Mouse (Mus musculus) heart, embryonic 13.5 days (tissue): ENCODE results near the gene Mybpc2. TPM values are rescaled to one million over a fixed set of nuclear protein-coding genes. Genes with fewer than 3 reads are reported as not detected.

Source experiments
- ATAC-seq: fragments of 200-750 bp; cut with Nextera tagmentation; 2 replicates; pipeline ENCODE4 v1.8.0; 2017; ENCODE audit warnings: moderate TSS enrichment; ENCODE audit not compliant: insufficient number of reproducible peaks, low FRiP score, low TSS enrichment; ENCODE audit errors: extremely low read depth
- H3K27ac ChIP-seq: fragments of 300-500 bp; sonication (generic); replicated peaks from 2 replicates; pipeline ENCODE4 v1.5.1; 2015; ENCODE audit warnings: moderate library complexity, mild to moderate bottlenecking, inconsistent platforms
- H3K27me3 ChIP-seq: fragments of 300-500 bp; sonication (generic); replicated peaks from 2 replicates; pipeline ENCODE4 v1.6.1; 2015; ENCODE audit warnings: mild to moderate bottlenecking, inconsistent platforms
- H3K36me3 ChIP-seq: fragments of 300-500 bp; sonication (generic); 2 replicates; pipeline ENCODE4 v1.6.1; 2015; ENCODE audit warnings: mild to moderate bottlenecking, inconsistent platforms
- H3K4me1 ChIP-seq: fragments of 300-500 bp; sonication (generic); 2 replicates; pipeline ENCODE4 v1.6.1; 2015; ENCODE audit warnings: inconsistent platforms
- H3K4me2 ChIP-seq: fragments of 300-500 bp; sonication (generic); 2 replicates; pipeline ENCODE4 v1.6.1; 2015; ENCODE audit warnings: inconsistent platforms, mild to moderate bottlenecking, moderate library complexity
- H3K4me3 ChIP-seq: fragments of 300-500 bp; sonication (generic); 2 replicates; pipeline ENCODE4 v1.5.1; 2015; ENCODE audit warnings: moderate library complexity, mild to moderate bottlenecking, inconsistent platforms
- H3K9ac ChIP-seq: fragments of 300-500 bp; sonication (generic); 2 replicates; pipeline ENCODE4 v1.6.1; 2015; ENCODE audit warnings: inconsistent platforms, mild to moderate bottlenecking, moderate library complexity
- H3K9me3 ChIP-seq: fragments of 300-500 bp; sonication (generic); 2 replicates; pipeline ENCODE4 v1.6.1; 2016; ENCODE audit warnings: inconsistent platforms
- WGBS: fragments of 180-500 bp; shearing (Covaris S2); methylation state at CpG from one replicate; pipeline ENCODE4 v1.1.7; 2015; ENCODE audit warnings: mixed read lengths; 5-methylcytosine and 5-hydroxymethylcytosine counted together
- polyA plus RNA-seq: library from polyadenylated mRNA; unstranded; fragments of >200 nt; fragmentation: Nextera tagmentation; extraction: Ambion mirVana; gene quantifications from 2 replicates; pipeline ENCODE4 v1.2.1, GENCODE M21; 2015

Mybpc2 gene
- polyA plus RNA-seq, 1 experiment from 2014 or later = 2.4 TPM

- H3K4me2 ChIP-seq = no peak overlapping the region
- ATAC-seq = no peak
- no peak overlapping the region for H3K27ac ChIP-seq
- no peak overlapping the region for H3K4me3 ChIP-seq
- no peaks in the 10 kb centered on the region for H3K9me3 ChIP-seq
- no peaks in the 10 kb centered on the region for H3K27me3 ChIP-seq
- 78% methylated on average over 12 of the region's 12 CpGs for WGBS
- peaks cover 13% of the 10 kb centered on the region for H3K4me1 ChIP-seq
- peaks cover 71% of the 10 kb centered on the region for H3K36me3 ChIP-seq
- 0 out of 2 replicates have a peak overlapping the region, but pooled peaks have one; percentile 5 for H3K9ac ChIP-seq
These were observed 18.6 kb upstream of the Mybpc2 start for GRCm38 (mm10) chr7:44543071-44543470.

GRCm38 (mm10) chr7:44542555-44542954, 18.1 kb upstream of the Mybpc2 start:
- Histone ChIP-seq H3K4me3 (no peak overlapping the region), H3K27ac (no peak overlapping the region), H3K36me3 (peaks cover 76% of the 10 kb centered on the region), H3K27me3 (no peaks in the 10 kb centered on the region), H3K9ac (no peak overlapping the region), H3K4me2 (no peak overlapping the region), H3K9me3 (no peaks in the 10 kb centered on the region), H3K4me1 (peaks cover 8% of the 10 kb centered on the region)
- 88% methylated on average over 11 of the region's 11 CpGs for WGBS
- no peak for ATAC-seq

GRCm38 (mm10) chr7:44538756-44539624, 14.5 kb upstream of the Mybpc2 start:
- no peaks in the 10 kb centered on the region for H3K27me3 ChIP-seq
- no peak overlapping the region for H3K4me3 ChIP-seq
- H3K4me2 ChIP-seq = no peak overlapping the region
- H3K9ac ChIP-seq = no peak overlapping the region
- H3K36me3 ChIP-seq = peaks cover 94% of the 10 kb centered on the region
- no peaks in the 10 kb centered on the region for H3K9me3 ChIP-seq
- H3K4me1 ChIP-seq = peaks cover 12% of the 10 kb centered on the region
- WGBS = 91% methylated on average over 41 of the region's 41 CpGs
- no peak overlapping the region for H3K27ac ChIP-seq
- no peak for ATAC-seq

- Histone ChIP-seq H3K4me1 (peaks cover 12% of the 10 kb centered on the region), H3K27me3 (no peaks in the 10 kb centered on the region), H3K36me3 (peaks cover 99% of the 10 kb centered on the region), H3K9ac (no peak overlapping the region), H3K4me2 (no peak overlapping the region), H3K27ac (no peak overlapping the region), H3K4me3 (no peak overlapping the region), H3K9me3 (no peaks in the 10 kb centered on the region)
- WGBS = 91% methylated on average over 13 of the region's 13 CpGs
- ATAC-seq = no peak
These were observed 13.0 kb upstream of the Mybpc2 start for GRCm38 (mm10) chr7:44537496-44537895.

GRCm38 (mm10) chr7:44537009-44537408, 12.6 kb upstream of the Mybpc2 start:
- no peaks in the 10 kb centered on the region for H3K27me3 ChIP-seq
- H3K9me3 ChIP-seq = no peaks in the 10 kb centered on the region
- H3K4me1 ChIP-seq = peaks cover 12% of the 10 kb centered on the region
- no peak overlapping the region for H3K4me3 ChIP-seq
- no peak overlapping the region for H3K27ac ChIP-seq
- no peak overlapping the region for H3K4me2 ChIP-seq
- WGBS = 75% methylated on average over 7 of the region's 7 CpGs
- H3K9ac ChIP-seq = peak overlapping the region; percentile 56; the same call in 1 of the 2 replicates
- no peak for ATAC-seq
- peaks cover 99% of the 10 kb centered on the region for H3K36me3 ChIP-seq

- Histone ChIP-seq H3K27ac (no peak overlapping the region), H3K27me3 (no peaks in the 10 kb centered on the region), H3K4me1 (peaks cover 12% of the 10 kb centered on the region), H3K36me3 (peaks cover 96% of the 10 kb centered on the region), H3K4me2 (no peak overlapping the region), H3K4me3 (no peak overlapping the region), H3K9ac (peak overlapping the region; percentile 56; the same call in 1 of the 2 replicates), H3K9me3 (no peaks in the 10 kb centered on the region)
- ATAC-seq = no peak
- WGBS = 70% methylated on average over 6 of the region's 6 CpGs
These were observed 12.1 kb upstream of the Mybpc2 start for GRCm38 (mm10) chr7:44536590-44536968.

GRCm38 (mm10) chr7:44535657-44536589, 11.5 kb upstream of the Mybpc2 start:
- no peaks in the 10 kb centered on the region for H3K9me3 ChIP-seq
- ATAC-seq = no peak
- H3K36me3 ChIP-seq = peaks cover 89% of the 10 kb centered on the region
- no peak overlapping the region for H3K4me3 ChIP-seq
- no peaks in the 10 kb centered on the region for H3K27me3 ChIP-seq
- 88% methylated on average over 27 of the region's 27 CpGs for WGBS
- no peak overlapping the region for H3K27ac ChIP-seq
- H3K9ac ChIP-seq = 0 out of 2 replicates have a peak overlapping the region, but pooled peaks have one; percentile 56
- no peak overlapping the region for H3K4me2 ChIP-seq
- H3K4me1 ChIP-seq = peaks cover 12% of the 10 kb centered on the region

- no peak overlapping the region for H3K4me3 ChIP-seq
- peaks cover 78% of the 10 kb centered on the region for H3K36me3 ChIP-seq
- ATAC-seq = no peak
- no peaks in the 10 kb centered on the region for H3K9me3 ChIP-seq
- peaks cover 12% of the 10 kb centered on the region for H3K4me1 ChIP-seq
- H3K4me2 ChIP-seq = no peak overlapping the region
- H3K27ac ChIP-seq = no peak overlapping the region
- 0 out of 2 replicates have a peak, but pooled peaks cover 6% of the 10 kb centered on the region for H3K27me3 ChIP-seq
- 86% methylated on average over 19 of the region's 19 CpGs for WGBS
- no peak overlapping the region for H3K9ac ChIP-seq
These were observed 10.4 kb upstream of the Mybpc2 start for GRCm38 (mm10) chr7:44534656-44535441.

GRCm38 (mm10) chr7:44534242-44534641, 9.8 kb upstream of the Mybpc2 start:
- H3K9ac ChIP-seq = no peak overlapping the region
- WGBS = 88% methylated on average over 13 of the region's 13 CpGs
- H3K36me3 ChIP-seq = peaks cover 72% of the 10 kb centered on the region
- H3K4me1 ChIP-seq = peaks cover 12% of the 10 kb centered on the region
- no peak overlapping the region for H3K4me2 ChIP-seq
- H3K4me3 ChIP-seq = no peak overlapping the region
- H3K27me3 ChIP-seq = peaks cover 12% of the 10 kb centered on the region
- no peak for ATAC-seq
- H3K9me3 ChIP-seq = no peaks in the 10 kb centered on the region
- no peak overlapping the region for H3K27ac ChIP-seq

- H3K27ac ChIP-seq = no peak overlapping the region
- H3K36me3 ChIP-seq = peaks cover 67% of the 10 kb centered on the region
- peaks cover 17% of the 10 kb centered on the region for H3K27me3 ChIP-seq
- H3K4me3 ChIP-seq = no peak overlapping the region
- H3K9ac ChIP-seq = no peak overlapping the region
- no peak overlapping the region for H3K4me2 ChIP-seq
- no peak for ATAC-seq
- H3K9me3 ChIP-seq = no peaks in the 10 kb centered on the region
- peaks cover 12% of the 10 kb centered on the region for H3K4me1 ChIP-seq
- WGBS = 83% methylated on average over 12 of the region's 12 CpGs
These were observed 9.2 kb upstream of the Mybpc2 start for GRCm38 (mm10) chr7:44533746-44534045.
